Mouse (Mus musculus) telencephalon, adult 2 months (tissue): ENCODE measurements at regions not wholly inside any gene's neighbourhood (a gene's known extent, or its start where the extent isn't known, plus 50 kb on each side); places are given as distances from the start of the nearest gene placed in this dataset.
"Not testable (repeated sequence)": the region's sequence is repeated elsewhere in the genome, so short reads cannot be mapped to it uniquely, and the experiment has no call there.

Experiments used
- DNase-seq: peaks from one replicate; pipeline ENCODE4 v3.0.0-alpha.2; 2011; ENCODE audit warnings: low read depth, low spot score

DNA sequence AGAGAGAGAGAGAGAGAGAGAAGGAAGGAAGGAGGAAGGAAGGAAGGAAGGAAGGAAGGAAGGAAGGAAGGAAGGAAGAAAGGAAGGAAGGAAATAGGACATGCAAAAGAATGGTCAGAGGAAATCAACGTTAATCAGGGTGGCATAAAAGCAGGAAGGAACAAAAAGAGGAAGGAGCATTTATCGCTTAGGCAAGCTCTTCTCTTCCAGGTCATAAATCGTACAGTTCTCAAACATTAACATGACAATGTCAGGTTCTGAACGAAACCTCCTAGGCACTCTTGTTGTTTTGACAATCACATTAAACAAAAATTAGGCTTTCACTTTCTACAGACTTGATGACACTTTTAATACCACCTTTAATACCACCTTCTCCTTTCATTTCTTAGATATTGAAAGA, 594.0 kb downstream of the Efna5 start:
- DNase-seq = no peak

DNA sequence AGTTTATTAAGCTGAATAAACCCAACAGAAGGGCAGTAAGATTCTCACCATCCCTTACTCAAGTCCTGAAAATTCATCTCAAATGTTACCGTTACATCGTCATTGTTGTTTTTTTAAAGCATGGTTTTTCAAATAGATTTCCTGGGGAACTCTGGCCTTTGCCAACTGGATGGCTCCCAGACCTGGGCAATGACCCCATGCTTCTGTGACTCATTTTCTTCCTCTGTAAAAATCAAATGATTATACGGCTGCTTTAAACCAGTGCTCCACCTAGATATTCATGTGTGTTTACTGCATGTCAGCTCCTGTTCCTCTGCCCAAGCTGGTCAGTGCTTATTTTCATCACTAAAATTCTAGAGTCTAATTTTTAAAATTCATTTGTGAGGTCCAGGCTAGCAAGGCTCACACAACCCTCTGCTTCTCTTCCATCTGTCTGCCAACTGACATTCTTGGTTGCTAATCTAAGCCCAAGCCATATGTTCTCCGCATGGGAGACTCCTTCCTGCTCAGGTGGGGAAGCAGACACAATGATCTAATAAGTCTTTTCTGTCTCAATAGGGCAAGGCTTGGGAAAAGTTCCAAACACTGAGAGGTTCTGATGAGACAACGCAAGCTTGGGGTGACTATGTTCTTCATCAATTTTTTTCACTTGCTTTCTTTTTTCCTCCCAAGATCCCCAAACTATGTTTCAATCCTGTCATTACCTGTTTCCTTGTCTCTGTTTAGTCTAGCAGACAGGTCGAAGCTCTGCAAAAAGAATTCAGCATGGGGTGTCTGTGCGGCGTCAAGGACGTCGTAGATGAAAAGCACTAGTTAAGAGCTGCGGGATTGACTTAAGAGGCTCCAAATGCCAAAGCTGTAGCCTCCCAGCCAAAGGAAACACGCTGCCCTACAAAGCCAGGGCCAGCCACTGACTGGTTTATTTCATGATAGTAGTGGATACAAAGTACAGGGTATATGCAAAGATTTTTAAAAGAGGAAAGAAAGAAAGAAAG, 594.7 kb downstream of the Efna5 start:
- DNase-seq = no peak

DNA sequence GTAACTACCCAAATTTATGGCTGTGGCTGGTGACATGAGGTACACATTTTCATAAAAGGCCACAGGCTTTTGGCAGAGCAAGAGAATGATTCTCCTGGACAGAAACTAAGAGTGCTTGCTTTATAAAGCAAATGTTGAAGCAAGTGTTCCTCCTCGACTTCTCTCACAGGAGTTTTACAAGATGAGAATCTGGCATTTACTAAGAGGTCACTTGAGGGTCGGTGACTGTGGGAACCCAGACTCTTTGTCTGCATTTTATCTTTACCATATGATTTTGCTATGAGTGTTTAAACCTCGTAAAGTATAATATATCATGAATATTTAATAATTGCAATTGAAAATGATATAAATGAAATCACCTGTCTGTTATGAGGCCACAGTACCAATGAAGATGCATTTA, 600.9 kb downstream of the Efna5 start:
- no peak for DNase-seq

DNA sequence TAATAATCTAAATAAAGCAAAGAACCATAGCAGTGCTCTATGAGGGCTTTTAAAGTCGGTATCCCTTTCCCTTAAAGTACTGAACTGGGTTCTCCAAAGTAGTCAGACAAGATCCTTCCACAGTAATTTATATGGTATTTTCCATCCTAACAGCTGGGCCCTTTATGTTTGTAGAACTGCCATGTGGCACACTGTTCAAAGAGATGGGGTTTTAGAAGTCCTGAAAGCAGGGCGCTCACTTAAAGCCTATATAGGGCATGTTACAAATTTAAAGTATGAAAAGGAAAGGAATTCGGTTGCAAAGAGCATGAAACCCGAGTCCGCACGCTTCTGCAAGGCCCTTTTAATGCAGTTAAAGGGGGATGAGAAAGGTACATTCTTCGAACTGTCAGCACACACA, 609.7 kb downstream of the Efna5 start:
- no peak for DNase-seq

DNA sequence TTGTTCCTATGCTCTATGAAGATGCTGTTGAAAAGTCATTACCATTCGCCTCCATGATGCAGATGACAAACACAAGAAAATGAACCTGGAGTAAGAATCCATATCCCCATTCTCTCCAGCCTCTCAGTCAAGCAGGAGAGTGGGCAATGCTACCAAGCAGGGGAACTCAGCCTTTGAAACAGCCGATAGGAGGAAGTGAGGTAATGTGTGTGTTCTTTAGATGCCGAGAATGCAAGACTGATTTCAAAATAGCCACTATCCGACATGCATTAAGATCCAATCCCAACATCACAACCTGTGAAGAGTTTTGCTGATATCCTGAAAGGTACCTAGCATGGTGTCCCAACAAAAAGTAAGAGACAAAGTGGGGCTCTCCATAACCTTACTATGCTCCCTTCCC, 611.8 kb downstream of the Efna5 start:
- DNase-seq = no peak

DNA sequence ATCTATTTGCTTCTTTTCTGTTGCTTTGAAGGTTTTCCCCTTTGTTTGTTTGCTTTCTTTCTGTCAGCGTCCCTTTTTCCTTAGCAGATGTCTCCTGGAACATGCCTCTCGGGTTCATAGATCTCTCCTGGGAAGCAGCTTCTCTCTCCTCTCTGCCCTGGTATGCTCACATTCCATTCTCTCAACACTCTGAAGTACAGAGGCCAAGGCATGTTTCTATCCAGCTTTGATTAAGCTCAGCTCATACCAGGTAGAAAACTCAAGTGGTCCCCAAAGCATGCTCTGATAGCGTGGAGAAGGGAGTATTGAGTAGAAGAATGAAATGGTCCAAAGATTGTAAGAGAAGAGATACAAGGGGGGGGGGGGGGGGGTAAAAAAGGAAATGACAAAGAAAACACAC, 627.7 kb downstream of the Efna5 start:
- no peak for DNase-seq

DNA sequence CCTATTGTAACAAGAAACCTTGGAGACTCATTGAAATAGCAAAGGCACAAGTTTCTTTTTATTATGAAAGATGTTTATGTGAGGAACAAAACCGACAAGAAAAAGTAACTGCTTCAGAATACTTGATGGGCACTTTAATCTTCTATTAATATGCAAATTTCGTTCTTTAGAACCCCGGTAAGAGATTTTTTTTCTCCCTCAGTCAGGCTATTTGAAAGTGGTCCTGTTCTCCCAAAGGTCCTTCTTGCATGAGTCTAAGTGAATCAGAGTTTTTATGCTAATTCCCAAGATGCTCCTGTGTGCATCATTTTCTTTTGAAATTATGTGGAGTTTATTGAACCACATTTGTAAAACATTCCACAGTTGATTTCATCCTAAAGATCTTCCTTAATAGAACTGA, 633.1 kb downstream of the Efna5 start:
- no peak for DNase-seq

DNA sequence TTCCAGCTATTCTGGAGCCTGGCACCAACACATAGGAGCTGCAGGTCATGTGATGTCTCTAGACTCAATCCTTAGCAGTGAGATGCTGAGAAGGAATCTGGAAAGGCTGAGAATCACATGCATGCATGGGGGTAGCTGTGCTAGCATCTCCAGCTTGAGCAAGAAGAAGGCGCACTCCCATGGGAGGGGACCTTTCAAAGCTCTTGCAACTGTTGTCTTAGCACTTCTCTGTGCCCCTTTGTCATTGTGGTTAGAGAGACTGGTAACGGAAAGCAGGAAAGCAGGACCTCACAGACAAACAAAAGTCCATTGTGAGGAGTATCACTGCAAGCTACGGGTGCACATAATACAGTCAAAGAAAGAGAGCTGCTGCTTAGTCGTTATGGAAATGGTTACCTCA, 634.5 kb downstream of the Efna5 start:
- no peak for DNase-seq

DNA sequence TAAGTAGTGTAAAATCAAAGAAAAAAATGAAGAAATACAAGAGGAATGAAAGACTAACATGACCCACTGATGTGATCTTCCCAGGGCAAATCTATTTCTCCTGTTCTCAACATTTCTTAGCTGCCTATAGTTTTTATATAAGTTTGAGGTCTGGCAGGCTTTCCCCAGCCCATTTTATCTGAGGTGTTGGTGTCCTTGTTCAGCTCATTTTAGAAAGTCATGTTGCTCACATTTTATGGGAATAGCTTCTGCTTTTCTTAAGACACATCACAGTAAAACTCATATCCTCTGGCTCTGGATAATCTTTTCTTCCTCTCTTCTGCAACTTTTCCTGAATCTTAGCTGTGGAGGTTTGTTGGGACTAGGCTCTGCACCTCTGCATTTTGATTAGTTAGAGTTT, 650.2 kb downstream of the Efna5 start:
- peak; percentile 35 for DNase-seq

DNA sequence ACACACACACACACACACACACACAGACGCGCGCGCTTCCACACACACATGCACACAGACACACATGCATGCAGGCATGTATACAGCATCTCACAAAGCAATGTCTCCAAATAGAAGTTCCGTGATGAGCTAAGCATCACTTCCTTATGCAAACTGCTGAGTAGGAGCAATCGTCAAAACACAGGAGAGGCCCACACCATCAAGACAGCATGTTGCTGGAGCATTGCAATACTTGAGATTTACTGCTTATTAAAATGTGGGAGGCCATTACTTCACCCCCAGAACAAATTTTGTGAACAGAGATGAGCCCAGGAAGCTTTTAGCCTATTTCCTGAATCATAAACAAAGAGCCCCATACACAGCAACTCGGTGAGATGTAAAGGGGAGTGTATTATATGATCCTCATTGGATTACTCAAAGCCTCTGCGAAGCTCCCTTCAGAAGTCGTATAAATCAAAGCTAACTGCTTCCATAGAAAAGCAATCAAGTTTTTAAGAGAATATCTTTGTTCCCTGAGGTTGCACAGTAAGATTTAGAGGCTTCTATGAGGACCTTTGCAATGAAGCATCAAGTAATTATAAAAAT, 670.6 kb downstream of the Efna5 start:
- DNase-seq = no peak

DNA sequence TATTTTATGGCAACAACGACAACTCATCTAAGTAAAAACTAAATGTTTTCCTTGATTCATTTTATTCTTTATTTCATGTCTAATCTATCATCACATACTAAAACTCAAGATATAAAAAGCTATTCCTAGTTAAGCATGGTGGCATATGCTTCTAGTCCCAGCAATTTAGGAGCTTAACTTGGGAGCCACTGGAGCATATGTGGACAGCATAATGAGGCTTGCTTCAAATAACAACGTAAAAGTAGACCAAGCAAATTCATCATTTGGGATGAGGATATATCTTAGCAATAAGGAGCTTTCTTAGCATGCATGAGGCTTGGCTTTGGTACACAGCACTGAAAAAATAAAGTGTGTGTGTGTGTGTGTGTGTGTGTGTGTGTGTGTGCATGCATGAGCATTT, 678.5 kb downstream of the Efna5 start:
- DNase-seq = peak; percentile 40

DNA sequence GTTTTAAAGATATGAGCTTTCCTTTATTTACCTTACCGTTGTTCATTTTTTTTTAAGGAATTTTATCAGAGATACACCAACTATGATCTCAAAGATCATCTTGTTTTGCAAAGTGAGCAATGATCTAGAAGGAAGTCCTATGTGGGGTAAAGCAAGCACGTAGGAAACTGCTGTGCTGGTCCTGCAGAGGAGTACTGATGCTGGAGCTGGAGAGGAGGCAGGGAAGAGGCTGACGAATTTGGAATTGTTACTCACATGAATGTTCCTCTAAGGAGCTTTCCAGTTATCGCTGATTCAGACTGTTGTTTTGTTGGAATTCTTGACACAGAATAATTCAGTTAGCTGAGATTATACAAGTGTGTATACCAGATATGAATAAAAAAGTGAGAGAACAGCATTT, 680.6 kb downstream of the Efna5 start:
- DNase-seq = no peak

DNA sequence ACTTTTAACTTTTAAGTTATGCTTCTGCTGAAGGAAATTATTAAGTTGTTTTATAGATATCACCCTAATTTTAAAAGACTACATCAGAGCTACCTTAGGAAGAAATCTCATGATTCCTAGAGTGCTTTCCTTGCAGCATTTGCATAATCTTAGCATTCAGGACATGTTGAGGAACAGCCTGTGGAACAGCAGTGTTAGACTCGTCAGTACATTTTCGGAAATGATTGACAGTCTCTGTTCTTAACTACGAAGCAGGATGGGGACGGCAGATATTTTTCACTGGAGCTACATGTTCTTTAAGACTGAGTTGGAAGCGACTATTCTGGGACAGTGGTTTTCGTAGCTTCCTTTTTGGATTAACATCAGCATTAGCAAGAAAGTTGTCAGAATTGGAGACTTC, 681.6 kb downstream of the Efna5 start:
- DNase-seq = peak; percentile 9

DNA sequence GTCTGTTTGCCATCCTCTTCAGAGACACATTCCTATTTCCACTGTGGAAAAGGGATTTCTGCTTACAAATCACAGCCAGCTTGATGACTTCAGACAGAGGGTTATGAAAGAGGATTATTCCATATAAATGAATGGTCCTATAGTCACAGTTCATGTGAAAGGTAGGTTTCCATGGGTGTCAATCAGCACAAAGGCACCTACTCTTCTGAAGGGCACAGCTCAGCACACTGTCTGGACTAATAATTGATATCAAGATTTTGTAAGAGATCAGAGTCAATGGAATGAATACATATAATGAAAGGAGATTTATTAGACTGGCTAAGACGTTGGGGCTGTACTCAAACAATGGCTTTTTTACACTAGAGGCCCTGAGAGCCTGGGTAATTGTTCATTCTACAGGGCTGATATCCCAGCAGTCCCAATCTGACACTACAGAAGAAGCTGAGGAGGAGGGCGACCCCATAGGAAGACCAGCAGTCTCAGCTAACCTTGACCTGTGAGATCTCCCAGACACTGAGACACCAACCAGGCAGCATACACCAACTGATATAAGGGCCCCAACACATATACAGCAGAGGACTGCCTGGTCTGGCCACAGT, 702.4 kb downstream of the Efna5 start:
- no peak for DNase-seq

DNA sequence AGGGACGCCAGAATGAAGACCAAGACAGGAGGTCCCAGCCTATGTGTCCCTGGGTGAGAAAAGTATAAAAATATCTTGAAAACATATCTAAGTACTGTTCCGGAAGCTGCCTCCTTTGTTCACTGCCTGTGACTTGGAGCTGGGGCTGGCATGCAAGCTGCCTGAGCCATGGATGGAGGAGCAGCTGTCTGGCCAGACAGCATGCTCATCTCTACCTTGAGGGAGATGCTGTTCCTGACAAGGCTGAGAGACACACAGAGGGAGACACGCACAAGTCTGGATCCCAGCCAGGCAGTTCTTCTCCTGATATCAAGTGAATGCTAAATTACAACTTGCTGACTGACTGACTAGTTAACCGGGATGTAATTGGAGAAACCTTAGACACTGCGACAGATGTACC, 704.8 kb downstream of the Efna5 start:
- DNase-seq = no peak

DNA sequence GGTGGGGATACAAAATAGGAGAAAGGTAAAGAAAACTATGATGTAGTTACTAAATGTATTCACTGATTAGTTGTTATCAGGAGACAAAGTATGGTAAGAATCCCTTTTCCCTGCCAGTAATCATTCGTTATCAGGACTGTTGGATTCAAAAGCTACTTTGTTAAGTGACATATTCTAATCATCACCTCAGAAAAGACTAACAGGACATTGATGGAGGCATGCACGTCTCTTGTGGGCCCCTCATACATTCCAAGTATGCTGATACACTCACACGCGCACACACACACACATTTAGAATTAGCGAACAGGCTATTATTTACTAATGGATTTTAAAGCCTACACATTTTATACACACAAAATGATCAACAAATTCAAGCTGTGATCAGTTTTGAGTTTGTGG, 708.8 kb downstream of the Efna5 start:
- no peak for DNase-seq

DNA sequence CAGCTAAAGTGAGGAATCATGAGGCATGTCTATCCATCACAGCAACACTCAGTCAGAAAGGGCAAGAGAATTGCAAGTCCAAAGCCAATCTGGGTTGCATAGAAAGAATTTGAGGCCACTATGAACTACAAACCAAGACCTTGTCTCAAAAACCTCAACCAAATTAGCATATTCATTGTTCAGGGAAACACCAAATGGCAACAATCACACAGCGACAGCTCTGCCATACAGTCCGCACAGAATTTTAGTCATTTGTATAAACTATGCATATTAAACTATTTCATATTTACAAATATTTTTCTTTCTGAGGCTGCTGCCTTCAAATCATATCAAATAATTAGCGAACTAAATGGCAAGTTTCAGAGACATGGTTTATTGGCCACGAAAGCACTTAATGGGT, 709.6 kb downstream of the Efna5 start:
- no peak for DNase-seq

DNA sequence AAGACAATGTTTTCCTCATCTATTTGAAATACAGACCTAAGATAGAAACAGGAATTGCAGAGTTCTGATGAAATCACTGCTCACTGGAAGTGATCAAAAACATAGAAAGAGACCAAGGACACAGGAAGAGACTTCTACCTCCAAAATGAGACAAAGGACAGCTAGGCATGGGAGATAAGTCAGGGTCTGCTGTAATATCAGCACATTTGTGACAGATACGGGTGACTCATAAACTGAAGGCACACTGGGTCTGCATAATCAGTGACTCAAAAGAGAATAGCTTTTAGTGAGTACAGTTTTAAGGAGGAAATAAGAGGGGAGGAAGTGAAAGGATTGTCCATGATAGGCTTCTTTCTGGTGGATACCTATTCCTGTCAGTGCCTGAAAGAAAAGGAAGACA, 719.7 kb downstream of the Efna5 start:
- no peak for DNase-seq

DNA sequence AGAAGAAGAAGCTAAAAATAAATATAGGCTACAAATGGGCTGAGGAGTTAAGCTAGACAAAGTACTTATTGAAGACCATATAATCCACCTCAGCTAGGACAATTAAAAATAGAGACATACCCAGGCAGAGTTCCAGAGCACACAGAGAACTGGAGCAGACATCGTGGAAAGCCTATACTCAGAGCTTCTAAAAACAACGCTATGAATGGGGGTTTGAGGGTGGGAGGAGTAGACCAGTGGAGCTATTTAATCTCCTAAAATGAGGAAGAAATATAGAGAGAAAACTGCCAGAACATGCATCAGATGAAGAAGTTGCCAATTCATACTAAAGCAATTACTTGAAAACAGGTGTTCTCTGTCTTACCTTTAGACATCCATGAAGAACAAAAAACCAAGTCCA, 720.8 kb downstream of the Efna5 start:
- DNase-seq = peak; percentile 50

DNA sequence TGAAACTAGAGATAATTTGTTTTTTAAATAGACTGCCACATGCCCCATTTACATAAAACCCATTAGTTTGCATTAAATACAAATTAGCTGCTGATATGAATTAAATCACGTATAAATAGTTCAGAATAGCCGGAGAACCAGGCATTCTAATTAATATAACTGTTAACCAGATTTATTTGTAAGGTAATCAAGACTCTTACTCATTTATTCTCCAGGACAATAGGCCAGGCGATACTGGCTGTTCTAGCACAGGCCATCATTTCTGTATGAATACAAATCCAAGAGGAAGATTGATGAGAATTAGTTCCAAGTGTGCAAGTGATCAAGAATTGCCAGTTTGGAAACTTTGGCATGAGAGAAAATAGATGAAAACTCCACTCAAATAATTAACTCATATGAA, 746.1 kb downstream of the Efna5 start:
- DNase-seq = no peak

DNA sequence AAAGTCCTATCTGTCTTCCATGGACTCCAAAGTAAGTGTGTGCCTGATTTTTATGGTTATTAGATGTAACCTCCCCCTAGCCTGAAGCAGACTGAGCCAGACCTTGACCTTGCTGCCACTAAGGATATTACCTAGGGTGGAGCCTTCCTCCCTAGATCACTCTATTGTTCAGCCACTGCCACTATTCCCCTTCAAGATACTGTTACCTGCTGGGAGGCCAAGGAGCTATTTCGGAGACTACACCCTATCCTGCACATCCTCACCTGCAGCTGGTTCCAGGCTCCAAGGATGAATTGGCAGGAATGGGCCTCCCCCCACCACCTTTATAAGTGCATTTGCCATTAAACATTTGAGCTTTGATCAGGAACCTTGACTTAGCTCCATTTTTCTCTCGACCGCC, 769.4 kb downstream of the Efna5 start:
- not testable (repeated sequence) for DNase-seq

DNA sequence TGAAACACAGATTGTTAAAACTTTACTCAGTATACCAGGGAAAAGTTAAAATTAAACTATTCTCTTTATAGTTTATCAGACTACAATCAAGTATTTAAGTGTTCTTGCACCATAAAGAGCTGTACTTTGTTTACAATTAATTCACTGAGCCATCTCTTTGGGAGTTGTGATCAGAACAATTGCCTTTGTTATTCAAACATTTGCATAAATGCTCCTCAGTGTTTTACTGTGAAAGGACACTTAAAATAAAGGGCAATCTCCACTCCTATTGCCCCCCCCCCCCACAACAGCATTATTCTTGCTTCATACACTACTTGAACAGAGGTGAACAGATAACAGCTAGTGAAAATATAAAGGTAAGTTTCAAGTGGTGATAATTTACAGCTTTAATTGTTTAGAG, 772.1 kb downstream of the Efna5 start:
- DNase-seq = no peak

DNA sequence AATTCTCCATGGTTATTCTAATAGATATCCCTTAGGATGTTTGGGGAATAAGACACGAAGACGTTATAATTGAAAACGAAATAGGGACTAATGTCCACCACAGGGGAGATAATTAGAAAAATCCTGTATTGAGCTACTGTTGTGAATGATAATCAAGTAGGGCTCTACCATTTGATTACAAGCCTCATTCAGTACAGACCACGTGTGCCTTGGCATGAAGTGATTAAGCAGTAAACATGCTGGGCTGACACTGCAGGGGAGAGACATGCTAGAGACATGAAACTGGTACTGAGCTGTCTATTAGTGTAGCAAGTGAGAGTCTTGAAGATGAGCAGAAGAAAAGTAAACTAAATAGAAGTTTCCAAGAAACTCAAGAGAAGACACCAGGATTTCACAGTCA, 797.8 kb downstream of the Efna5 start:
- no peak for DNase-seq
